Mouse (Mus musculus): ENCODE results near the gene Tvp23a. TPM values are rescaled to one million over a fixed set of nuclear protein-coding genes. Genes with fewer than 3 reads are reported as not detected.
A peak's percentile ranks its signal among the peaks of the same experiment; 100 is the strongest.

The Tvp23a gene
- total and polyA plus RNA-seq, 2 experiments from 2014 or later: 1.0 to 1.8 TPM

- H3K4me2 ChIP-seq (ENCODE audit: low read depth, low read length): no peak overlapping the region
- peaks cover 15% of the 10 kb centered on the region for H3K4me1 ChIP-seq (ENCODE audit: control insufficient read depth, insufficient read depth)
- no peak for DNase-seq (ENCODE audit: low spot score)
- H3K4me3 ChIP-seq (ENCODE audit: low read depth, low read length): no peak overlapping the region
- WGBS: 82% methylated on average over 6 of the region's 6 CpGs
- H3K27me3 ChIP-seq (ENCODE audit: control insufficient read depth, insufficient read depth, low read length): no peaks in the 10 kb centered on the region
- no peak for ATAC-seq (ENCODE audit: insufficient read depth, low read depth)
- no peak overlapping the region for H3K9ac ChIP-seq (replicated peaks; ENCODE audit: low read depth, low read length)
- no peak overlapping the region for H3K27ac ChIP-seq (ENCODE audit: low read depth)
- TF ChIP-seq CTCF (IDR thresholded peaks at IDR 0.05; ENCODE audit: low read depth): no peak
- no peak for TF ChIP-seq EP300 (IDR thresholded peaks at IDR 0.05; ENCODE audit: low read depth)
- H3K36me3 ChIP-seq (replicated peaks; ENCODE audit: control insufficient read depth, insufficient read depth, low read length): no peaks in the 10 kb centered on the region
- no peaks in the 10 kb centered on the region for H3K9me3 ChIP-seq (replicated peaks; ENCODE audit: control insufficient read depth, low read length)
Measured at GRCm38 (mm10) chr16:10453872-10454582, 6.9 kb upstream of the Tvp23a start.

GRCm38 (mm10) chr16:10452445-10452896, 5.3 kb upstream of the Tvp23a start:
- Histone ChIP-seq H3K4me1 (ENCODE audit: control insufficient read depth, insufficient read depth) (peaks cover 15% of the 10 kb centered on the region), H3K27me3 (ENCODE audit: control insufficient read depth, insufficient read depth, low read length) (no peaks in the 10 kb centered on the region), H3K27ac (ENCODE audit: low read depth) (0 out of 2 replicates have a peak overlapping the region, but pooled peaks have one; percentile 20), H3K9me3 (replicated peaks; ENCODE audit: control insufficient read depth, low read length) (no peaks in the 10 kb centered on the region), H3K9ac (replicated peaks; ENCODE audit: low read depth, low read length) (no peak overlapping the region), H3K36me3 (replicated peaks; ENCODE audit: control insufficient read depth, insufficient read depth, low read length) (no peaks in the 10 kb centered on the region), H3K4me3 (ENCODE audit: low read depth, low read length) (no peak overlapping the region), H3K4me2 (ENCODE audit: low read depth, low read length) (peak overlapping the region; percentile 23; the same call in 1 of the 2 replicates)
- TF ChIP-seq EP300 (IDR thresholded peaks at IDR 0.05; ENCODE audit: low read depth) (no peak), CTCF (IDR thresholded peaks at IDR 0.05; ENCODE audit: low read depth) (no peak)
- ATAC-seq (ENCODE audit: insufficient read depth, low read depth) (peak; percentile 85), DNase-seq (ENCODE audit: low spot score) (peak; percentile 63)
- 13% methylated on average over 8 of the region's 8 CpGs for WGBS

DNA sequence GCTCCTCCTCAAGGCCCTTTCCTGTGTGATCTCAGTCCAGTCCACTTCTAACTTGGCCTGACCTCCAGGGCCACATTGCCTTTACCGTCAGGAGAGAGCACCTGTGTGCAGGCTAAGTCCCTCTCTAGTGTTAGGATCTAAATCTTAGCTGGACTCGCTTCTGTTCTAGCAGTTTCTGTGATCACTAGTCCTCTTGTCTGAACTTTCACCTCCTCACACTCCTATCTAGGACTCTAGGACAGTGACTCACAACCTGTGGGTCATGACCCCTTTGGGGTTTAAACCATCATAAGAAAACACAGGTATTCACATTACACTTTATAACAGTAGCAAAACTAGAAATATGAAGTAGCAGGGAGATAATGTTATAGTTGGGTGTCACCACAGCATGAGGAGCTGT, 4.7 kb upstream of the Tvp23a start:
- no peak overlapping the region for H3K27ac ChIP-seq (ENCODE audit: low read depth)
- TF ChIP-seq CTCF (IDR thresholded peaks at IDR 0.05; ENCODE audit: low read depth): no peak
- no peak for TF ChIP-seq EP300 (IDR thresholded peaks at IDR 0.05; ENCODE audit: low read depth)
- no peak overlapping the region for H3K4me3 ChIP-seq (ENCODE audit: low read depth, low read length)
- no peaks in the 10 kb centered on the region for H3K9me3 ChIP-seq (replicated peaks; ENCODE audit: control insufficient read depth, low read length)
- DNase-seq (ENCODE audit: low spot score) (no peak), ATAC-seq (ENCODE audit: insufficient read depth, low read depth) (no peak)
- H3K27me3 ChIP-seq (ENCODE audit: control insufficient read depth, insufficient read depth, low read length): no peaks in the 10 kb centered on the region
- H3K9ac ChIP-seq (replicated peaks; ENCODE audit: low read depth, low read length): no peak overlapping the region
- H3K4me2 ChIP-seq (ENCODE audit: low read depth, low read length): 0 out of 2 replicates have a peak overlapping the region, but pooled peaks have one; percentile 23
- H3K4me1 ChIP-seq (ENCODE audit: control insufficient read depth, insufficient read depth): peaks cover 15% of the 10 kb centered on the region
- H3K36me3 ChIP-seq (replicated peaks; ENCODE audit: control insufficient read depth, insufficient read depth, low read length): no peaks in the 10 kb centered on the region
- WGBS: 74% methylated on average over 2 of the region's 2 CpGs

GRCm38 (mm10) chr16:10448931-10449330, 1.8 kb upstream of the Tvp23a start:
- 85% methylated on average over 9 of the region's 9 CpGs for WGBS
- Histone ChIP-seq H3K4me1 (ENCODE audit: control insufficient read depth, insufficient read depth) (peaks cover 15% of the 10 kb centered on the region), H3K4me3 (ENCODE audit: low read depth, low read length) (no peak overlapping the region), H3K4me2 (ENCODE audit: low read depth, low read length) (no peak overlapping the region), H3K27me3 (ENCODE audit: control insufficient read depth, insufficient read depth, low read length) (no peaks in the 10 kb centered on the region), H3K9me3 (replicated peaks; ENCODE audit: control insufficient read depth, low read length) (no peaks in the 10 kb centered on the region), H3K27ac (ENCODE audit: low read depth) (no peak overlapping the region), H3K36me3 (replicated peaks; ENCODE audit: control insufficient read depth, insufficient read depth, low read length) (no peaks in the 10 kb centered on the region), H3K9ac (replicated peaks; ENCODE audit: low read depth, low read length) (no peak overlapping the region)
- DNase-seq (ENCODE audit: low spot score) (no peak), ATAC-seq (ENCODE audit: insufficient read depth, low read depth) (no peak)
- no peak for TF ChIP-seq EP300 (IDR thresholded peaks at IDR 0.05; ENCODE audit: low read depth)
- no peak for TF ChIP-seq CTCF (IDR thresholded peaks at IDR 0.05; ENCODE audit: low read depth)

DNA sequence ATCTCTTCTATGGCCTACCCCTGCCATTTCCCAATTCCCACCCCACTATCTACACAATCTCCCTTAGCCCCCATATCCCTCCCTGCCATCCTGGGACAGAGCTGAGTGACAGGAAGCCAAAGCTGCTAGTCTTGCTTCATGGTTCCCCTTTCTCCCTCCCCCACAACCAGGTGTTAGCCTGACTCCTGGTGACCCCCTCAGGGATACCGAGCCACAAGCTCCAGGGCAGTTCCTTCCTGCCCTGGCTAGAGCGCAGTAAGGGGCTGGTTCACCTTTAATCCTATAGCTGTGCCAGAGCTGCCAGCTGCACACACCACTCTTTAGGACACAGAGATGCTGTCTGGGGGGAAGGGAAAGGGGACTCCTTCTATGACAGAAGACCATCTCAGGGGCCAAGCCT, 619 bp upstream of the Tvp23a start:
- Histone ChIP-seq H3K27ac (ENCODE audit: low read depth) (no peak overlapping the region), H3K4me3 (ENCODE audit: low read depth, low read length) (no peak overlapping the region), H3K27me3 (ENCODE audit: control insufficient read depth, insufficient read depth, low read length) (no peaks in the 10 kb centered on the region), H3K9ac (replicated peaks; ENCODE audit: low read depth, low read length) (no peak overlapping the region), H3K9me3 (replicated peaks; ENCODE audit: control insufficient read depth, low read length) (no peaks in the 10 kb centered on the region), H3K4me2 (ENCODE audit: low read depth, low read length) (peak overlapping the region; percentile 45; the same call in 1 of the 2 replicates), H3K36me3 (replicated peaks; ENCODE audit: control insufficient read depth, insufficient read depth, low read length) (no peaks in the 10 kb centered on the region), H3K4me1 (ENCODE audit: control insufficient read depth, insufficient read depth) (peaks cover 11% of the 10 kb centered on the region)
- 65% methylated on average over 2 of the region's 2 CpGs for WGBS
- DNase-seq (ENCODE audit: low spot score) (no peak), ATAC-seq (ENCODE audit: insufficient read depth, low read depth) (no peak)
- no peak for TF ChIP-seq CTCF (IDR thresholded peaks at IDR 0.05; ENCODE audit: low read depth)
- TF ChIP-seq EP300 (IDR thresholded peaks at IDR 0.05; ENCODE audit: low read depth): no peak
